Mouse (Mus musculus) granulocyte monocyte progenitor cell, adult 5-6 weeks (primary cell): ENCODE data around the gene Dus3l. TPM values are rescaled to one million over a fixed set of nuclear protein-coding genes. Genes with fewer than 3 reads are reported as not detected.
A peak's percentile ranks its signal among the peaks of the same experiment; 100 is the strongest.

Experiments used
- ATAC-seq: replicated peaks from 2 replicates; pipeline ENCODE4 v1.8.0; 2016; ENCODE audit warnings: mild to moderate bottlenecking, moderate TSS enrichment, inconsistent platforms; ENCODE audit not compliant: poor library complexity, severe bottlenecking
- total RNA-seq, 2 experiments: library from RNA; stranded (forward) in 1 of 2; stranded (reverse) in 1 of 2; fragments of 200-712, 200-1000 nt in 1 of 2; fragments of >200 nt in 1 of 2; fragmentation: Nextera tagmentation in 1 of 2; gene quantifications; 2 replicates each; pipeline ENCODE4 v1.2.3; 2014 to 2017

Dus3l gene
- total RNA-seq (2014; fragmentation: Nextera tagmentation) (20.5 and 22.8 TPM in 2 replicates), total RNA-seq (2017) (18.2 and 21.8 TPM in 2 replicates)

GRCm38 (mm10) chr17:56764474-56765354 is at the start of gene Dus3l:
Gene Dus3l, plus strand, starts transcription at chr17:56764757.
- ATAC-seq, result peak; percentile 68

GRCm38 (mm10) chr17:56715360-56715759 is 49.2 kb upstream of the Dus3l start:
- ATAC-seq, result no peak

GRCm38 (mm10) chr17:56715914-56716654 is 48.5 kb upstream of the Dus3l start:
- no peak for ATAC-seq

- ATAC-seq, result peak; percentile 81
These were observed 47.7 kb upstream of the Dus3l start for GRCm38 (mm10) chr17:56716655-56717362.

GRCm38 (mm10) chr17:56717363-56718058 is 47.0 kb upstream of the Dus3l start, which contains the start of the genes Ndufa11 and Vmac:
Gene Ndufa11, plus strand, starts transcription at chr17:56717767.
Gene Vmac, minus strand, starts transcription at chr17:56718022.
- ATAC-seq, result peak; percentile 58

GRCm38 (mm10) chr17:56722441-56722840 is 42.1 kb upstream of the Dus3l start:
- ATAC-seq, result no peak

GRCm38 (mm10) chr17:56723419-56724161 is 41.0 kb upstream of the Dus3l start:
- no peak for ATAC-seq

- ATAC-seq, result no peak
These were observed 37.4 kb upstream of the Dus3l start for GRCm38 (mm10) chr17:56727029-56727649.

GRCm38 (mm10) chr17:56727659-56728058 is 36.9 kb upstream of the Dus3l start:
- ATAC-seq, result no peak

GRCm38 (mm10) chr17:56728117-56728516 is 36.4 kb upstream of the Dus3l start:
- no peak for ATAC-seq

GRCm38 (mm10) chr17:56729151-56729550 is 35.4 kb upstream of the Dus3l start:
- no peak for ATAC-seq

- no peak for ATAC-seq
These were observed 34.9 kb upstream of the Dus3l start for GRCm38 (mm10) chr17:56729656-56730055.

- peak; percentile 46; the same call in 1 of the 2 replicates for ATAC-seq
These were observed 28.0 kb upstream of the Dus3l start for GRCm38 (mm10) chr17:56736534-56736933.

- ATAC-seq, result no peak
These were observed 26.3 kb upstream of the Dus3l start for GRCm38 (mm10) chr17:56738221-56738620.

- ATAC-seq, result no peak
These were observed 24.3 kb upstream of the Dus3l start for GRCm38 (mm10) chr17:56740118-56740787.

GRCm38 (mm10) chr17:56740788-56741160 is 23.8 kb upstream of the Dus3l start:
- ATAC-seq, result no peak

- ATAC-seq, result no peak
These were observed 20.4 kb upstream of the Dus3l start for GRCm38 (mm10) chr17:56744173-56744572.

GRCm38 (mm10) chr17:56751404-56752072 is 13.0 kb upstream of the Dus3l start:
- 0 out of 2 replicates have a peak, but pooled peaks have one; percentile 8 for ATAC-seq
